Mouse (Mus musculus): ENCODE data around the gene Cd47. TPM values are rescaled to one million over a fixed set of nuclear protein-coding genes. Genes with fewer than 3 reads are reported as not detected.

The Cd47 gene
- polyA plus RNA-seq, 1 experiment from 2014 or later: 71.6 TPM

Other genes with a start within 250 kb of the Cd47 start
- 40.3 and 41.6 TPM in 2 replicates for gene Ift57, start 101.3 kb upstream of the Cd47 start, polyA plus RNA-seq (2016; fragmentation: Nextera tagmentation; extraction: Ambion mirVana)

Measured in midbrain, embryonic 12.5 days (tissue).